Mouse (Mus musculus): Measurements from ENCODE around the gene Pim3. TPM values are rescaled to one million over a fixed set of nuclear protein-coding genes. Genes with fewer than 3 reads are reported as not detected.

Gene Pim3
- 132 to 156 TPM (median 147 TPM) in 4 replicates for total RNA-seq (2023)

GRCm38 (mm10) chr15:88861772-88862622 is at the start of gene Pim3:
Gene Pim3 (plus strand): TSS chr15:88862186.

GRCm38 (mm10) chr15:88819026-88819905 is 42.7 kb upstream of the Pim3 start, which contains the start of the genes Alg12 and Creld2:
Gene Alg12 (minus strand): TSS chr15:88819318.
Gene Creld2 (plus strand): TSS chr15:88819646.

Other genes with a start within 250 kb of the Pim3 start
- gene Brd1, start 128.0 kb upstream of the Pim3 start, total RNA-seq (2023) = 110 to 125 TPM (median 113 TPM) in 4 replicates
- gene Zbed4, start 110.5 kb upstream of the Pim3 start, total RNA-seq (2023) = 30.8 to 33.4 TPM (median 32.7 TPM) in 4 replicates
- gene Alg12, start 42.9 kb upstream of the Pim3 start, total RNA-seq (2023) = 17.9 to 20.3 TPM (median 19.7 TPM) in 4 replicates
- 29.7 to 34.6 TPM (median 32.8 TPM) in 4 replicates for gene Creld2, start 42.5 kb upstream of the Pim3 start, total RNA-seq (2023)
- gene Ttll8, start 92.2 kb downstream of the Pim3 start, total RNA-seq (2023) = not detected in 4 replicates
- not detected in 4 replicates for gene Mlc1, start 116.8 kb downstream of the Pim3 start, total RNA-seq (2023)
- not detected in 4 replicates for gene Mov10l1, start 120.7 kb downstream of the Pim3 start, total RNA-seq (2023)
- gene Panx2, start 197.5 kb downstream of the Pim3 start, total RNA-seq (2023) = not detected in 4 replicates
- 50.2 to 57.3 TPM (median 52.9 TPM) in 4 replicates for gene Trabd, start 212.9 kb downstream of the Pim3 start, total RNA-seq (2023)
- 23.2 to 26.5 TPM (median 23.9 TPM) in 4 replicates for gene Selenoo, start 226.9 kb downstream of the Pim3 start, total RNA-seq (2023)